Mouse (Mus musculus) myocyte (in vitro differentiated cells): ENCODE data around the gene Gstp3. TPM values are rescaled to one million over a fixed set of nuclear protein-coding genes. Genes with fewer than 3 reads are reported as not detected.

Experiments
- H3K27me3 ChIP-seq: one replicate; pipeline ENCODE4 v1.6.1; 2011; ENCODE audit not compliant: control insufficient read depth, insufficient read depth, insufficient read length
- H3K36me3 ChIP-seq: one replicate; pipeline ENCODE4 v1.6.1; 2011; ENCODE audit not compliant: control insufficient read depth, insufficient read depth
- H3K4me2 ChIP-seq: one replicate; pipeline ENCODE4 v1.6.1; 2011; ENCODE audit warnings: low read depth, control low read depth
- H3K4me3 ChIP-seq: one replicate; pipeline ENCODE4 v1.5.1; 2011; ENCODE audit warnings: mild to moderate bottlenecking, control low read depth, moderate library complexity
- H3K79me2 ChIP-seq: one replicate; pipeline ENCODE4 v1.6.1; 2011; ENCODE audit not compliant: control insufficient read depth, insufficient read depth
- H3ac ChIP-seq: one replicate; pipeline ENCODE4 v1.6.1; 2011; ENCODE audit not compliant: control insufficient read depth, insufficient read length
- CEBPB ChIP-seq: IDR thresholded peaks from 2 replicates; pipeline ENCODE4 v1.6.1; 2011; ENCODE audit warnings: mild to moderate bottlenecking, moderate library complexity; ENCODE audit not compliant: poor library complexity, insufficient read depth, severe bottlenecking
- E2F4 ChIP-seq: IDR thresholded peaks from one replicate; pipeline ENCODE4 v1.6.1; 2011; ENCODE audit warnings: mild to moderate bottlenecking, control low read depth, moderate library complexity; ENCODE audit not compliant: insufficient read depth
- MAX ChIP-seq: IDR thresholded peaks from one replicate; pipeline ENCODE4 v1.6.1; 2011; ENCODE audit warnings: low read depth, mild to moderate bottlenecking, control low read depth
- MYOD1 ChIP-seq, 3 experiments: IDR thresholded peaks; one replicate each; pipeline ENCODE4 v1.6.1; 2011; ENCODE audit warnings: control low read depth in 2 of 3, low read depth in 2 of 3, mild to moderate bottlenecking in 2 of 3, moderate library complexity in 1 of 3; ENCODE audit not compliant: insufficient read length in 2 of 3, control insufficient read depth in 1 of 3
- MYOG ChIP-seq, 3 experiments: IDR thresholded peaks; one replicate each; pipeline ENCODE4 v1.6.1; 2011; ENCODE audit warnings: control low read depth in 2 of 3, low read depth in 2 of 3, mild to moderate bottlenecking in 2 of 3; ENCODE audit not compliant: insufficient read length in 2 of 3, control insufficient read depth in 1 of 3, insufficient read depth in 1 of 3
- POLR2A ChIP-seq: IDR thresholded peaks from one replicate; pipeline ENCODE4 v1.6.1; 2011; ENCODE audit warnings: low read depth, mild to moderate bottlenecking, control low read depth, moderate library complexity; ENCODE audit not compliant: insufficient read length
- POLR2AphosphoS2 ChIP-seq: IDR thresholded peaks from one replicate; pipeline ENCODE4 v1.6.1; 2011; ENCODE audit warnings: low read depth, control low read depth; ENCODE audit not compliant: insufficient read length
- REST ChIP-seq: IDR thresholded peaks from one replicate; pipeline ENCODE4 v1.6.1; 2011; ENCODE audit warnings: mild to moderate bottlenecking, control low read depth, moderate library complexity; ENCODE audit not compliant: insufficient read depth, insufficient read length
- SRF ChIP-seq: IDR thresholded peaks from one replicate; pipeline ENCODE4 v1.6.1; 2011; ENCODE audit warnings: low read depth; ENCODE audit not compliant: control insufficient read depth, insufficient read length
- TCF12 ChIP-seq: IDR thresholded peaks from one replicate; pipeline ENCODE4 v1.6.1; 2011; ENCODE audit warnings: mild to moderate bottlenecking, control low read depth; ENCODE audit not compliant: poor library complexity, insufficient read depth, severe bottlenecking
- TCF3 ChIP-seq: IDR thresholded peaks from one replicate; pipeline ENCODE4 v1.6.1; 2011; ENCODE audit warnings: low read depth, control low read depth; ENCODE audit not compliant: insufficient read length
- USF1 ChIP-seq: IDR thresholded peaks from one replicate; pipeline ENCODE4 v1.6.1; 2011; ENCODE audit warnings: low read depth, mild to moderate bottlenecking, control low read depth, moderate library complexity
- polyA plus RNA-seq: library from polyadenylated mRNA; unstranded; fragments of >200 nt; fragmentation: generic; extraction: Trizol; gene quantifications from one replicate; pipeline ENCODE4 v1.2.1, GENCODE M21; 2012; ENCODE audit warnings: missing spikeins

The Gstp3 gene
- polyA plus RNA-seq, 1 experiment, result 0.25 TPM

- Histone ChIP-seq H3K4me2 (no peak overlapping the region), H3K79me2 (no peaks in the 10 kb centered on the region), H3K27me3 (no peaks in the 10 kb centered on the region), H3K4me3 (no peak overlapping the region), H3ac (no peak overlapping the region), H3K36me3 (no peaks in the 10 kb centered on the region)
- TF ChIP-seq E2F4 (no peak), CEBPB (no peak), SRF (no peak), MAX (no peak)
Measured at GRCm38 (mm10) chr19:4084984-4085383, 25.6 kb upstream of the Gstp3 start.

- no peaks in the 10 kb centered on the region for H3K27me3 ChIP-seq
Measured at GRCm38 (mm10) chr19:4083826-4084225, 24.5 kb upstream of the Gstp3 start.

GRCm38 (mm10) chr19:4083316-4083715 is 23.9 kb upstream of the Gstp3 start:
- Histone ChIP-seq H3K36me3 (no peaks in the 10 kb centered on the region), H3K27me3 (no peaks in the 10 kb centered on the region), H3K79me2 (no peaks in the 10 kb centered on the region), H3ac (no peak overlapping the region), H3K4me3 (no peak overlapping the region), H3K4me2 (no peak overlapping the region)
- no peak for TF ChIP-seq POLR2AphosphoS2
- TF ChIP-seq SRF, result no peak
- TF ChIP-seq TCF3, result no peak
- no peak for TF ChIP-seq MYOG (IDR thresholded peaks at IDR 0.05; ENCODE audit: control insufficient read depth in 1 of 3, insufficient read depth in 1 of 3, insufficient read length in 2 of 3, low read depth in 2 of 3)
- TF ChIP-seq MYOD1 (IDR thresholded peaks at IDR 0.05; ENCODE audit: control insufficient read depth in 1 of 3, insufficient read length in 2 of 3, low read depth in 2 of 3), result no peak
- TF ChIP-seq USF1, result no peak
- no peak for TF ChIP-seq REST
- TF ChIP-seq TCF12, result no peak

More at GRCm38 (mm10) chr19:4083826-4084225, 24.5 kb upstream of the Gstp3 start:
- TF ChIP-seq POLR2AphosphoS2, result no peak
- no peak for TF ChIP-seq TCF3
- no peak for TF ChIP-seq CEBPB
- H3K4me2 ChIP-seq, result no peak overlapping the region
- H3K79me2 ChIP-seq, result no peaks in the 10 kb centered on the region
- H3K4me3 ChIP-seq, result no peak overlapping the region
- no peaks in the 10 kb centered on the region for H3K36me3 ChIP-seq
- no peak overlapping the region for H3ac ChIP-seq

GRCm38 (mm10) chr19:4082219-4082965 is 23.0 kb upstream of the Gstp3 start:
- no peaks in the 10 kb centered on the region for H3K36me3 ChIP-seq
- H3K4me2 ChIP-seq, result no peak overlapping the region
- H3K27me3 ChIP-seq, result no peaks in the 10 kb centered on the region
- H3K4me3 ChIP-seq, result no peak overlapping the region
- no peak overlapping the region for H3ac ChIP-seq
- TF ChIP-seq SRF (no peak), REST (no peak), MYOD1 (IDR thresholded peaks at IDR 0.05; ENCODE audit: control insufficient read depth in 1 of 3, insufficient read length in 2 of 3, low read depth in 2 of 3) (no peak), E2F4 (no peak), MAX (no peak), USF1 (no peak), MYOG (IDR thresholded peaks at IDR 0.05; ENCODE audit: control insufficient read depth in 1 of 3, insufficient read depth in 1 of 3, insufficient read length in 2 of 3, low read depth in 2 of 3) (no peak), CEBPB (no peak), POLR2AphosphoS2 (no peak), POLR2A (no peak), TCF3 (no peak), TCF12 (no peak)
- H3K79me2 ChIP-seq, result no peaks in the 10 kb centered on the region

DNA sequence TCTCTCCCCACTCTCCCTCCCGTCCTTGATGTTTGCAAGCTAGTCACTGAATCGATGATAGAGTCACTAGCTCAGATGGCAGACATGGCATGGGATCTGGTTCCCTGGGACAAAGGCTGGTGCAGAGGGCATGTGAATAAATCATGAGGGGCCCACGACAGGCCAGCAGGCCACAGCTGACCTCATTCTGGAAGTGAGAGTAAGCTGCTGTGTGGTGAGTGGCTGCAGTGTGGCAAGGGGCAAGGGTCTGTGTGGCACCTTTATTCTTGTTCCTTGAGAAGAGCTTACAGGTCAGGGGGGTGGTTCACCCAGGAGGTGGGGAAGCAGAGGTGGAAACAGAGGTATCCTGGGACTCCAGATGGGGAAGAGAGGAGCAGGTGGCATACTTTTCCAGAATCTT is 22.0 kb upstream of the Gstp3 start, which contains the start of gene Cabp2:
Cabp2 (plus strand) TSS at position 185 of the 400 bp plus-strand sequence.
- TF ChIP-seq SRF, result no peak
- TF ChIP-seq REST, result no peak
- no peak for TF ChIP-seq USF1
- no peak for TF ChIP-seq POLR2A
- TF ChIP-seq MAX, result no peak
- no peak for TF ChIP-seq MYOG (IDR thresholded peaks at IDR 0.05; ENCODE audit: control insufficient read depth in 1 of 3, insufficient read depth in 1 of 3, insufficient read length in 2 of 3, low read depth in 2 of 3)
- no peak for TF ChIP-seq E2F4
- no peak for TF ChIP-seq CEBPB
- TF ChIP-seq MYOD1 (IDR thresholded peaks at IDR 0.05; ENCODE audit: control insufficient read depth in 1 of 3, insufficient read length in 2 of 3, low read depth in 2 of 3), result no peak
- no peak for TF ChIP-seq TCF12
- no peak for TF ChIP-seq POLR2AphosphoS2
- no peak for TF ChIP-seq TCF3
- Histone ChIP-seq H3ac (no peak within 1 kb of the TSS), H3K79me2 (no peaks in the 10 kb centered on the region), H3K36me3 (no peaks in the 10 kb centered on the region), H3K27me3 (no peaks in the 10 kb centered on the region), H3K4me3 (no peak within 1 kb of the TSS), H3K4me2 (no peak within 1 kb of the TSS)
